Mouse (Mus musculus) heart, adult 2 months (tissue): Measurements from ENCODE around the gene Fscn1.

ENCODE experiments used
- CTCF ChIP-seq: fragments of 200-600 bp; IDR thresholded peaks from 2 replicates; pipeline ENCODE4 v1.8.1; 2022; ENCODE audit warnings: antibody characterized with exemption, mild to moderate bottlenecking, moderate library complexity
- POLR2A ChIP-seq: fragments of 200-500 bp; IDR thresholded peaks from 2 replicates; pipeline ENCODE4 v1.6.1; 2011; ENCODE audit warnings: mild to moderate bottlenecking, low read depth, low read length, control low read depth; ENCODE audit not compliant: insufficient read depth

- TF ChIP-seq POLR2A (no peak), CTCF (no peak)
Measured at GRCm38 (mm10) chr5:142982046-142982801, 22.1 kb downstream of the Fscn1 start.
